ENCODE assay signal across 24 mouse cellular contexts in the genomic region with DNA sequence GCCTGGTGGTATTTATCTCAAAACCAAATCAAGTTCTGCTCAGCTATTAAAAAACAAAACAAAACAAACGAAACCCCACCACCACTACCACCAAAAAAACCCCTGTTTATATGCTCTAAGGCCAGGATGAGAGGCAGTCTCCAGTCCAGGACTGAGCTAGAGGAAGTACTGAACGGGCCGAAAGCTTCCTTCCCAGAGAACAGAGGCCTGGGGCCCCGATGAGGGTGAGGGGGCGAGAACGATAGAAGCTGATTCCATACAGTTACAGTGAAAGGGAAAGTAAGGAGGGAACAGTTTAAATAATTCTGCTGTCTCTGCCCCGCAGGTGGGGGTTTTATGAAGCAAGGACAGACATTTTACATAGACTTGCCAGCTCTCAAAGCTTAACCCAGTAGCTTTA. TPM values are rescaled to one million over a fixed set of nuclear protein-coding genes. Genes with fewer than 3 reads are reported as not detected.
DNase-seq lines count a peak whose midpoint lies in the region; ATAC-seq and TF ChIP-seq lines count a peak whose summit lies in the region.
"Had no signal": no experiment of that assay in that cellular context is flagged by ENCODE, and none has a peak within 500 bp of the region (broad histone marks: within the 10 kb centered on the region; RNA-seq: fewer than 3 reads in every experiment).

No protein-coding gene starts in this region.

- no peaks in the 10 kb centered on the region for H3K36me3 ChIP-seq in heart, embryonic 10.5 days
- H3K36me3 ChIP-seq in kidney, embryonic 15.5 days, result no peaks in the 10 kb centered on the region
- no peaks in the 10 kb centered on the region for H3K36me3 ChIP-seq in kidney, embryonic 14.5 days (ENCODE audit: control insufficient read depth, insufficient read depth, low read length)
- H3K36me3 ChIP-seq in limb, embryonic 15.5 days, result no peaks in the 10 kb centered on the region
- no peaks in the 10 kb centered on the region for H3K36me3 ChIP-seq in limb, embryonic 10.5 days
- no peaks in the 10 kb centered on the region for H3K36me3 ChIP-seq in stomach, embryonic 16.5 days (ENCODE audit: control insufficient read depth, insufficient read depth, low read length)
- no peaks in the 10 kb centered on the region for H3K36me3 ChIP-seq in stomach, postnatal 0 days (ENCODE audit: control insufficient read depth, insufficient read depth, low read length)
- H3K36me3 ChIP-seq: embryonic facial prominence, embryonic 10.5 days; embryonic facial prominence, embryonic 12.5 days; G1E had no signal

- H3K27me3 ChIP-seq in heart, embryonic 10.5 days (ENCODE audit: insufficient read depth, poor library complexity, severe bottlenecking), result no peaks in the 10 kb centered on the region
- no peaks in the 10 kb centered on the region for H3K27me3 ChIP-seq in kidney, embryonic 15.5 days
- H3K27me3 ChIP-seq in kidney, embryonic 14.5 days (ENCODE audit: control insufficient read depth, insufficient read depth, low read length), result no peaks in the 10 kb centered on the region
- H3K27me3 ChIP-seq in limb, embryonic 15.5 days, result no peaks in the 10 kb centered on the region
- no peaks in the 10 kb centered on the region for H3K27me3 ChIP-seq in limb, embryonic 10.5 days (ENCODE audit: low read depth, poor library complexity, severe bottlenecking)
- H3K27me3 ChIP-seq in stomach, embryonic 16.5 days (ENCODE audit: control insufficient read depth, insufficient read depth, low read length), result no peaks in the 10 kb centered on the region
- no peaks in the 10 kb centered on the region for H3K27me3 ChIP-seq in stomach, postnatal 0 days (ENCODE audit: control insufficient read depth, insufficient read depth, low read length)
- H3K27me3 ChIP-seq: embryonic facial prominence, embryonic 12.5 days; forebrain, embryonic 13.5 days; Patski had no signal

- peak; percentile 30 for DNase-seq in heart, embryonic 10.5 days (ENCODE audit: low spot score)
- no peak for DNase-seq in heart, postnatal 36 days
- no peak for DNase-seq in limb, embryonic 10.5 days (ENCODE audit: low spot score)
- no peak for DNase-seq in stomach, postnatal 0 days (ENCODE audit: low spot score)
- DNase-seq: adrenal gland, adult 8-10 months; adrenal gland, postnatal 14 days; adrenal gland, postnatal 36 days; B cell, adult 2 months; cerebellum, adult 11-12 months; cerebellum, adult 2 months; cerebellum, adult 9-10 months; cerebellum, postnatal 10 days; cerebellum, postnatal 25 days had no signal

- H3K9me3 ChIP-seq in heart, embryonic 10.5 days, result no peaks in the 10 kb centered on the region
- no peaks in the 10 kb centered on the region for H3K9me3 ChIP-seq in kidney, embryonic 15.5 days (replicated peaks)
- no peaks in the 10 kb centered on the region for H3K9me3 ChIP-seq in kidney, embryonic 14.5 days (ENCODE audit: control insufficient read depth, low read length)
- H3K9me3 ChIP-seq in limb, embryonic 15.5 days, result no peaks in the 10 kb centered on the region
- no peaks in the 10 kb centered on the region for H3K9me3 ChIP-seq in limb, embryonic 10.5 days (replicated peaks)
- no peaks in the 10 kb centered on the region for H3K9me3 ChIP-seq in stomach, embryonic 16.5 days (replicated peaks; ENCODE audit: control insufficient read depth, low read length)
- H3K9me3 ChIP-seq in stomach, postnatal 0 days (ENCODE audit: control insufficient read depth, low read length), result no peaks in the 10 kb centered on the region
- H3K9me3 ChIP-seq: embryonic facial prominence, embryonic 10.5 days; embryonic facial prominence, embryonic 12.5 days; forebrain, embryonic 13.5 days; G1E had no signal

- no peak for TF ChIP-seq CTCF in stomach, postnatal 0 days (IDR thresholded peaks at IDR 0.05; ENCODE audit: low read depth)

- no peak overlapping the region for H3K27ac ChIP-seq in heart, embryonic 10.5 days
- H3K27ac ChIP-seq in kidney, embryonic 15.5 days, result 0 out of 2 replicates have a peak overlapping the region, but pooled peaks have one; percentile 28
- no peak overlapping the region for H3K27ac ChIP-seq in kidney, embryonic 14.5 days (ENCODE audit: low read depth, low read length)
- 0 out of 2 replicates have a peak overlapping the region, but pooled peaks have one; percentile 17 for H3K27ac ChIP-seq in limb, embryonic 15.5 days
- no peak overlapping the region for H3K27ac ChIP-seq in limb, embryonic 10.5 days
- peak overlapping the region; percentile 17; the same call in 1 of the 2 replicates for H3K27ac ChIP-seq in stomach, embryonic 16.5 days (ENCODE audit: low read length)
- no peak overlapping the region for H3K27ac ChIP-seq in stomach, postnatal 0 days (replicated peaks)
- H3K27ac ChIP-seq: embryonic facial prominence, embryonic 10.5 days; embryonic facial prominence, embryonic 12.5 days; forebrain, embryonic 13.5 days had no signal

- H3K4me2 ChIP-seq in kidney, embryonic 15.5 days, result no peak overlapping the region
- H3K4me2 ChIP-seq in kidney, embryonic 14.5 days (replicated peaks; ENCODE audit: low read depth, low read length), result no peak overlapping the region
- no peak overlapping the region for H3K4me2 ChIP-seq in limb, embryonic 15.5 days
- H3K4me2 ChIP-seq in stomach, embryonic 16.5 days (ENCODE audit: low read depth, low read length), result no peak overlapping the region
- no peak overlapping the region for H3K4me2 ChIP-seq in stomach, postnatal 0 days (replicated peaks; ENCODE audit: low read depth)
- H3K4me2 ChIP-seq: embryonic facial prominence, embryonic 12.5 days; forebrain, embryonic 13.5 days had no signal

- TF ChIP-seq EP300 in stomach, postnatal 0 days (optimal IDR thresholded peaks at IDR 0.05), result no peak

- no peak overlapping the region for H3K4me3 ChIP-seq in heart, embryonic 10.5 days
- H3K4me3 ChIP-seq in kidney, embryonic 15.5 days (replicated peaks), result no peak overlapping the region
- H3K4me3 ChIP-seq in kidney, embryonic 14.5 days (ENCODE audit: low read length), result no peak overlapping the region
- H3K4me3 ChIP-seq in limb, embryonic 15.5 days, result no peak overlapping the region
- H3K4me3 ChIP-seq in limb, embryonic 10.5 days, result no peak overlapping the region
- no peak overlapping the region for H3K4me3 ChIP-seq in stomach, embryonic 16.5 days (replicated peaks; ENCODE audit: low read length)
- H3K4me3 ChIP-seq in stomach, postnatal 0 days (ENCODE audit: low read depth, low read length), result no peak overlapping the region
- H3K4me3 ChIP-seq: embryonic facial prominence, embryonic 10.5 days; embryonic facial prominence, embryonic 12.5 days; forebrain, embryonic 13.5 days had no signal

- H3K9ac ChIP-seq in kidney, embryonic 15.5 days, result no peak overlapping the region
- H3K9ac ChIP-seq in kidney, embryonic 14.5 days (ENCODE audit: low read depth, low read length), result no peak overlapping the region
- H3K9ac ChIP-seq in limb, embryonic 15.5 days, result no peak overlapping the region
- H3K9ac ChIP-seq in stomach, embryonic 16.5 days (ENCODE audit: low read length), result peak overlapping the region; percentile 44; the same call in 1 of the 2 replicates
- H3K9ac ChIP-seq in stomach, postnatal 0 days (ENCODE audit: low read length), result no peak overlapping the region
- H3K9ac ChIP-seq: embryonic facial prominence, embryonic 12.5 days; forebrain, embryonic 13.5 days had no signal

- 67% methylated on average over 7 of the region's 7 CpGs for WGBS in heart, embryonic 10.5 days
- 37% methylated on average over 7 of the region's 7 CpGs for WGBS in kidney, embryonic 15.5 days
- WGBS in kidney, embryonic 14.5 days, result 48% methylated on average over 7 of the region's 7 CpGs
- WGBS in limb, embryonic 15.5 days, result 38% methylated on average over 7 of the region's 7 CpGs
- WGBS in limb, embryonic 10.5 days, result 71% methylated on average over 7 of the region's 7 CpGs
- 38% methylated on average over 7 of the region's 7 CpGs for WGBS in stomach, embryonic 16.5 days
- 43% methylated on average over 7 of the region's 7 CpGs for WGBS in stomach, postnatal 0 days

- no peak for ATAC-seq in kidney, embryonic 15.5 days (replicated peaks; ENCODE audit: low FRiP score)
- no peak for ATAC-seq in kidney, embryonic 14.5 days (ENCODE audit: low FRiP score, low TSS enrichment)
- ATAC-seq in limb, embryonic 15.5 days (ENCODE audit: insufficient number of reproducible peaks, low FRiP score, low TSS enrichment, low read depth), result no peak
- ATAC-seq in stomach, embryonic 16.5 days (ENCODE audit: insufficient read depth, low FRiP score), result no peak
- ATAC-seq in stomach, postnatal 0 days (ENCODE audit: low FRiP score, low TSS enrichment), result no peak
- ATAC-seq: activated CD4-positive, CD25-positive, alpha-beta regulatory T cell, adult 4 months; CD4-positive, CD25-positive, alpha-beta regulatory T cell, adult 4 months; forebrain, embryonic 13.5 days; Patski had no signal

- intact Hi-C loops in heart, postnatal 36 days (cut with DNase I), result no loop called here

- peaks cover 7% of the 10 kb centered on the region for H3K4me1 ChIP-seq in heart, embryonic 10.5 days
- H3K4me1 ChIP-seq in kidney, embryonic 15.5 days, result peaks cover 8% of the 10 kb centered on the region; the same call in 1 of the 2 replicates
- H3K4me1 ChIP-seq in kidney, embryonic 14.5 days (ENCODE audit: control insufficient read depth, insufficient read depth, low read length), result no peaks in the 10 kb centered on the region
- 0 out of 2 replicates have a peak, but pooled peaks cover 7% of the 10 kb centered on the region for H3K4me1 ChIP-seq in limb, embryonic 15.5 days
- peaks cover 3% of the 10 kb centered on the region; the same call in 1 of the 2 replicates for H3K4me1 ChIP-seq in limb, embryonic 10.5 days
- H3K4me1 ChIP-seq in stomach, embryonic 16.5 days (ENCODE audit: control insufficient read depth, insufficient read depth, low read length), result no peaks in the 10 kb centered on the region
- no peaks in the 10 kb centered on the region for H3K4me1 ChIP-seq in stomach, postnatal 0 days (replicated peaks; ENCODE audit: control insufficient read depth, insufficient read depth)
- H3K4me1 ChIP-seq: embryonic facial prominence, embryonic 12.5 days; forebrain, embryonic 13.5 days had no signal

RNA-seq across cellular contexts. Expression of gene Dhx32, which starts 47.1 kb away (rescaled TPM):
- 25.7 and 33.6 TPM in 2 replicates for polyA plus RNA-seq in heart, embryonic 10.5 days (2016; fragmentation: Nextera tagmentation; extraction: Ambion mirVana)
- total RNA-seq in heart, postnatal 36 days (2021), result 10 to 100 TPM; 42.0 to 44.4 TPM
- 19.7 and 21.3 TPM in 2 replicates for polyA plus RNA-seq in kidney, embryonic 15.5 days (2015; fragmentation: Nextera tagmentation; extraction: Ambion mirVana)
- 13.6 and 19.9 TPM in 2 replicates for polyA plus RNA-seq in kidney, embryonic 14.5 days (2014; fragmentation: Nextera tagmentation; extraction: Ambion mirVana)
- 24.8 and 29.3 TPM in 2 replicates for polyA plus RNA-seq in limb, embryonic 15.5 days (2015; fragmentation: Nextera tagmentation; extraction: Ambion mirVana)
- 18.0 and 19.3 TPM in 2 replicates for polyA plus RNA-seq in limb, embryonic 10.5 days (2016; fragmentation: Nextera tagmentation; extraction: Ambion mirVana)
- polyA plus RNA-seq in stomach, embryonic 16.5 days (2015; fragmentation: Nextera tagmentation; extraction: Ambion mirVana), result 46.8 and 56.9 TPM in 2 replicates
- 57.6 and 59.8 TPM in 2 replicates for polyA plus RNA-seq in stomach, postnatal 0 days (2015; fragmentation: Nextera tagmentation; extraction: Ambion mirVana)

RNA-seq across cellular contexts. Expression of gene Fank1, which starts 52.9 kb away (rescaled TPM):
- 0.30 TPM in 1 of 2 replicates, not detected in the other for polyA plus RNA-seq in heart, embryonic 10.5 days (2016; fragmentation: Nextera tagmentation; extraction: Ambion mirVana)
- total RNA-seq in heart, postnatal 36 days (2021), result not detected
- polyA plus RNA-seq in kidney, embryonic 15.5 days (2015; fragmentation: Nextera tagmentation; extraction: Ambion mirVana), result 0.23 and 0.37 TPM in 2 replicates
- polyA plus RNA-seq in kidney, embryonic 14.5 days (2014; fragmentation: Nextera tagmentation; extraction: Ambion mirVana), result 0.24 TPM in 1 of 2 replicates, not detected in the other
- 0.15 TPM in 1 of 2 replicates, not detected in the other for polyA plus RNA-seq in limb, embryonic 15.5 days (2015; fragmentation: Nextera tagmentation; extraction: Ambion mirVana)
- polyA plus RNA-seq in limb, embryonic 10.5 days (2016; fragmentation: Nextera tagmentation; extraction: Ambion mirVana), result 0.41 TPM in 1 of 2 replicates, not detected in the other
- 0.21 and 0.39 TPM in 2 replicates for polyA plus RNA-seq in stomach, embryonic 16.5 days (2015; fragmentation: Nextera tagmentation; extraction: Ambion mirVana)
- polyA plus RNA-seq in stomach, postnatal 0 days (2015; fragmentation: Nextera tagmentation; extraction: Ambion mirVana), result 0.34 and 0.50 TPM in 2 replicates
- total RNA-seq: G1E had no signal
- polyA plus RNA-seq: activated CD4-positive, CD25-positive, alpha-beta regulatory T cell, adult 4 months; CD4-positive, CD25-positive, alpha-beta regulatory T cell, adult 4 months; G1E had no signal

Comparison
In these comparisons a context has a peak if more than half of its experiments do, and no peak if none do; other contexts are left out.
1. H3K27ac ChIP-seq: peak in kidney, embryonic 15.5 days (single experiment), limb, embryonic 15.5 days (single experiment) and stomach, embryonic 16.5 days (single experiment); none in heart, embryonic 10.5 days (single experiment), kidney, embryonic 14.5 days (single experiment), limb, embryonic 10.5 days (single experiment) and stomach, postnatal 0 days (single experiment).